Mouse (Mus musculus) myocyte (in vitro differentiated cells): ENCODE results near the gene Tcf12.

Experiments
- E2F4 ChIP-seq: IDR thresholded peaks from one replicate; pipeline ENCODE4 v1.6.1; 2011; ENCODE audit warnings: mild to moderate bottlenecking, control low read depth, moderate library complexity; ENCODE audit not compliant: insufficient read depth
- MAX ChIP-seq: IDR thresholded peaks from one replicate; pipeline ENCODE4 v1.6.1; 2011; ENCODE audit warnings: low read depth, mild to moderate bottlenecking, control low read depth
- MYOG ChIP-seq, 3 experiments: IDR thresholded peaks; one replicate each; pipeline ENCODE4 v1.6.1; 2011; ENCODE audit warnings: control low read depth in 2 of 3, low read depth in 2 of 3, mild to moderate bottlenecking in 2 of 3; ENCODE audit not compliant: insufficient read length in 2 of 3, control insufficient read depth in 1 of 3, insufficient read depth in 1 of 3
- POLR2A ChIP-seq: IDR thresholded peaks from one replicate; pipeline ENCODE4 v1.6.1; 2011; ENCODE audit warnings: low read depth, mild to moderate bottlenecking, control low read depth, moderate library complexity; ENCODE audit not compliant: insufficient read length
- POLR2AphosphoS2 ChIP-seq: IDR thresholded peaks from one replicate; pipeline ENCODE4 v1.6.1; 2011; ENCODE audit warnings: low read depth, control low read depth; ENCODE audit not compliant: insufficient read length
- TCF12 ChIP-seq: IDR thresholded peaks from one replicate; pipeline ENCODE4 v1.6.1; 2011; ENCODE audit warnings: mild to moderate bottlenecking, control low read depth; ENCODE audit not compliant: poor library complexity, insufficient read depth, severe bottlenecking
- TCF3 ChIP-seq: IDR thresholded peaks from one replicate; pipeline ENCODE4 v1.6.1; 2011; ENCODE audit warnings: low read depth, control low read depth; ENCODE audit not compliant: insufficient read length
- USF1 ChIP-seq: IDR thresholded peaks from one replicate; pipeline ENCODE4 v1.6.1; 2011; ENCODE audit warnings: low read depth, mild to moderate bottlenecking, control low read depth, moderate library complexity

DNA sequence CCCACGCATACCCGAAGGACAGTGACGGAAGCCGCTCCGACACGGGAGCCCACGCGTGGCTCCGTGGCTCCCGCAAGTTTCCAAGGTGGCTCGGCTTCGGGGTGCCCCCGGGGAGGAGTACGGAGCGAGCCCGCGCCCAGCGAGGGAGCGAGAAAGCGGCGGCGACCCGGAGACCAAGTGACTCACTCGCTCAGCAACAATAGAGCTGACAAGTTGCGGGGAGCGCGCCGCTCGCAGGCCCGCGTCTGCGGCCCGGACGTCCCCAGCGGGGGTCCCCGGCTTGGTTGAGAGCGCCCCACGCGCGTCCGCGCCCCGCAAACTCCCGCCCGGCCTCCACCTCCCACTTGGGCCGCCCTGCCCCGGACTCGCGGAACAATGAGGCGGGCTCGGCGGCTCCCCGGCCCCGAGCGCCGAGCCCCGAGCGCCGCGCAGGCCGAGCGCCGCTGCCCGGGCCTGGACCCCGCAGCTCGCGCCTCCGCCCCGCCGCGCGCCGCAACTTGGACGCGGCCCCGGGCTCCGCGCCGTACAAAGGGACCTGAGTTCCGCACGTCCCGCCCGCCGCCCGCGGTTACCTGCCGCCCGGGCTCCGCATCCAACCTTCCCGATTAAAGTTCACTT is 558 bp downstream of the Tcf12 start:
- TF ChIP-seq USF1 (no peak), POLR2A (peak; percentile 16), E2F4 (no peak), POLR2AphosphoS2 (no peak), TCF12 (no peak), TCF3 (no peak), MAX (no peak), MYOG (IDR thresholded peaks at IDR 0.05; ENCODE audit: control insufficient read depth in 1 of 3, insufficient read depth in 1 of 3, insufficient read length in 2 of 3, low read depth in 2 of 3) (no peak)
